Mouse (Mus musculus) cortical plate, adult 2 months (tissue): ENCODE data around the gene Gp1bb.

ENCODE experiments used
- CTCF ChIP-seq: fragments of 200-500 bp; IDR thresholded peaks from 2 replicates; pipeline ENCODE4 v1.5.1; 2011; ENCODE audit warnings: mild to moderate bottlenecking, control low read depth, low read length; ENCODE audit not compliant: insufficient read depth; ENCODE audit errors: extremely low read depth
- POLR2A ChIP-seq: fragments of 200-500 bp; IDR thresholded peaks from 2 replicates; pipeline ENCODE4 v1.6.1; 2011; ENCODE audit warnings: mild to moderate bottlenecking, low read length, control low read depth; ENCODE audit not compliant: insufficient read depth; ENCODE audit errors: extremely low read depth

DNA sequence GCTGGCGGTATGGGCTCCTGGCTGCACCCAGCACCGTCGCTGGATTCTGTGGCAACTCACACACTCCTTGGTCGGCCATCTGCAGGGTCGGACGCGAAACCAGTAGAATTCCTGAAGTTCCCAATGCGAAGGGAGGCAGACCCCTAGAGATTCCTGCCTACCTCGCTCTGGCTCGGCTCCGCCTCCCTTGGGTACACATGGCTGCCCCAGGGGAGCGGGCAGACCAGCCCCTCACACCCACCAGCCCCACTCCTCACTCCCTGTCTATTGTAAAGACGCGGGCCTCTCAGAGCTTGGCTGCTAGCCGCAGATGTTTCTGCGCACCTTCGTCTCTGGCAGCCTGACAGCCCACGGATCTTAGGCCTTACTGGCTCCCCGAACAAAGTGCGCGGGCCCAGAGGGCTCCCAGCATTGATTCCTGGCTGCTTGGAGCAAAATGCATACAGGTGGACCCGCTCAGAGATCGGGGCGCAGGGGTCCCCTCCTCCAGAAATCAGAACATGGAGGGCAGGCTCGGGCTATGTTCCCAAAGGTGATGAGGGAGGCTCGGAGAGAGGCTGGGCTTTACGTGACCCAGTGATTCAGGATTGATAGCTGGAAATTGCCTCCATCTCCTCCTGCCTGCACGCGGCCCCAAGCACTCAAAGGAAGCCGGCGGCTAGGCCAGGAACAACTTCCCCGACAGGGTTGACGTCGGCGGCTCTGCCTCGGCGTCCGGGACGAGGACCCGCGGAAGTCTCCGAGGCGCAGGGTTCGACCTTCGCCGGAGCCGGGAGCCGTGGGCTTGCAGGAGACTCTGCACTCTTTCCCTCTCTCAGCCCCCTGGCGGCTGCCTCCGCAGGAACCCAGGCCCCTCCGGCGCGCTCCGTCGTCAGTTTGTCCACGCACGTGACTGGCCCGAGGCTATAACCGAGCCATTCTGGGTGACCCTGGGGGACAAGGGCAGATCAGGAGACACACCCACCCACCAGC is 30.9 kb downstream of the Gp1bb start:
- TF ChIP-seq CTCF (no peak), POLR2A (no peak)
